Mouse (Mus musculus): ENCODE measurements around the gene Ubtd2.

The Ubtd2 gene

DNA sequence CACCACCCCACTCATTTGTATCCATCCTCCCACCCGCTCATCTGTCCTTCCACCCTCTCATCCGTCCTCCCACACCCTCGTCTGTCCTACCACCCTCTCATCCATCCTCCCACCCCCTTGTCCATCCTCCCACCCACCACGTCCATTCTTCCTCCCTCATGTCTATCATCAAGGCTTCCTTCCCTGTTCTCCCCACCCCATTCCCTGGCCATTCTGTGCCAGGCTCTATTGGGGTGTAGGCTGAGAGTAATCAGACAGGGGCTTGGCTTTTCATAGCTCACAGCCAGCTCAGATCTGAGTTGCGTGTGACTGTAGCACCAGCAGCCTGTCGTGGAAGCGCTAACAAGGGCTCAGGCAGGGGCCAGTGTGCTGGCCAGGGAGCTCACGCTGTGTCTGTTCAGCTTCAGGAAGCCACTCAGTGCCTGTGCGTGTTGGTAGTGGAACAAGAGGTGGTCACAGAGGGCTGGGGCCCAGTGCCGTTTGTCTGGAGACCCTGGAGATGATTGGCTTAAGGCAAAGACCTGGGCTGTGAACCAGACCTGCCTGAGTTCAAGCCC is 92.3 kb downstream of the Ubtd2 start:
- DNase-seq, result no peak

DNA sequence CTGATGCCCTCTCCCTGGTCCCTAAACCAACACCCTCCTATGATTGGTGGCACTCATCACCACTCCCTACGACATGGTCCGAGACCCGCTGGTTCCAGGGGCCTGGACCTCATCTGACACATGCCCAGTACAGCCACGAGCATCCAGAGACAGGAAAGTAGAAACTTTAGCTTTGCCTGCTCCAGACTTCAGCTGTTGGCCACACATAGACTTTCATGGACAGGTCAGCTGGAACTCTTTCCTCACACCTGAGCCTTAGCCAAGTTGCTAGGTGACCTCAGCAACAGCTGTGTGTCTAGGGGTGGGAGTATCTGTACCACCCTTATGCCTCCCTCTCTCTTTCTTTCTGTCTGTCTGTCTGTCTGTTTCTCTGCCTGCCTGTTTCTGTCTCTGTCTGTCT is 93.1 kb downstream of the Ubtd2 start:
- DNase-seq, result peak in 1 of 2 experiments; percentile 61

DNA sequence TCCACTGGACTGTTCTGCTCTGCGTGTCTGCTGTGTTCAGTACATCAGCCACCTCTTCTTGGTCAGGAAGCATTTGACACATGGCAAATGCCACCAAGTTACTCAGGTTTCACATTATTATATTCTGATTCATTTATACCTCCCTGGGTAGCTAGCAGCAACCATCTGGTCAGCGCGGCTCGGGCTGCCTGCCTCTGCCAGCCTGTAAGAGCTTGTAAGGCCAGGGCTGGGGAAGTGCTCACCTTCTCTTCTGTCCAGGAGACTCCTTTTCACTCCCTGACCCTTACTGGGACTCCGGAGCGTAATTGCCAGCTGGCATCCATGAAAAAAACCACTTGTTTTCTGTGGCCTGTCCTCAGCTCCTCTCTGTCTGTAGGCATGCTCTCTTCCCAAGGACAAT is 94.1 kb downstream of the Ubtd2 start:
- DNase-seq, result no peak

DNA sequence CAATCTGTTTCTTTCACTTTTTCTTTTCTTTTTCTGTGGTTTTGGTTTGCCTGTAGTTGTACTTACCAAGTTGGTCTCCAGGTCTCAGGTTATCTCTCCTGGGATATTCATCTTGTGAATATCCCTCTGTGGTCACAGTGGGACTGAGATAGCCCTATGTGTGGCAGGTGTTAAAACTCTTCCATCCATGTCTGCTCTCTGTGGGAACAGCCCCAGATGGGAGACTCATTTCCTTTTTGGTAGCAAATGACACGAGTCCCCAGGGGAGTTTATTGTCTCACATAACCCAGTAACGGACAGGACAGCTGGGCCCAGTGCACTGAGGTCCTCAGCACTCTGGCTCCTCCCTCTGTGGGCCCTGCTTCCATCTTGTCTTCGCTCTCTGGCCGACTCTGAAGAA is 94.9 kb downstream of the Ubtd2 start:
- DNase-seq, result no peak

DNA sequence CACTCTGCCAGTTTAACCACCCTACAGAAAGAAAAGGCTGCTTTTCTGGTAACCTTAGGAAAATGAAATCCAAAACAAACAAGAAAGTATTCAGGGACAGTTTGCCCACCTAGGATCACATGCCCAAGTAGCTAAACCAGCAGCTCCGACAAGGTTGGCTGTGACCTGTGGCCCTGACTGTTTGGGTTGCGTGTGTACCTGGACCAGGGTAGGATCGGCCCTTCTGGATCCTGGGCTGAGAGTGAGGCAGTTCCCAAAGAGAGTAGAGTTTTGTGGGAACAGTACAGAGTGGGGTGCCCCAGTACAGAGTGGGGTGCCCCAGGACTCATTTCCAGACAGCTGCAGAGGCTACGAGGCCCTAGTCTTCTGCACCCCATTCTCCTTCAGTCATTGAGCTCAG is 95.9 kb downstream of the Ubtd2 start:
- DNase-seq, result no peak

DNA sequence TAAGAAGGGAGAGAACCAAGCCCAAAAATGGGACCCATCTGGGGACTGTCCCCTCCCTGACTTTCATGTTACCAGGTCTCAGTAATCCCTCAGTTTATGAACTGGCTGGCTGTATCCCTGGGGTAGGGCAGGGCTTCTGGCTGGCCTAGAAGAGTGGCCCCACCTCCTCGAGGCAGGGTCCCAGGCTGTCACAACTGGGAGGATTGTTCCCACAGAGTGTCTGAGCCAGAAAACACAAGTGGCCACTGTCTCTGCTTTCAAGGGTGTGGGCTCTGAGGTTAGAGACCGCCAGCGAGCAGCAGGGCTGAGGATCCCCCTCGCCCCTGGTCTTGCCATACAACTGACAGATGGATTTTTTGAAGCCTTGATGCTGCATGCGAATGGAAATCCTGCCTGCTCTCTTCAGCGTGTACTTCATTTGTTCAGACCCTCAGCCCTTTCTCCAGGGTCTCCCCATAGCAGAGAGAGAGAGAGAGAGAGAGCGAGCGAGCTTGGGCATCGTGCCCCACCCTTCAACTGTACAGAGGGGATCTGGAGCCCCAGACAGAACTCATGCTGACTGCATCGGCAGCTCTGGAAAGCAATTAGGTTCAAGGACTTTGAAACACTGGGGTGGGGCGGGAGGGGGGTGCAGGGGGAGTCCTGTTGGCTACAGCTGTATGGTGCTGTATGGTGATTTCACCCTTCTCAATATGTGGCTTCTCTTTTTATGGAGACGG is 96.6 kb downstream of the Ubtd2 start:
- no peak for DNase-seq

DNA sequence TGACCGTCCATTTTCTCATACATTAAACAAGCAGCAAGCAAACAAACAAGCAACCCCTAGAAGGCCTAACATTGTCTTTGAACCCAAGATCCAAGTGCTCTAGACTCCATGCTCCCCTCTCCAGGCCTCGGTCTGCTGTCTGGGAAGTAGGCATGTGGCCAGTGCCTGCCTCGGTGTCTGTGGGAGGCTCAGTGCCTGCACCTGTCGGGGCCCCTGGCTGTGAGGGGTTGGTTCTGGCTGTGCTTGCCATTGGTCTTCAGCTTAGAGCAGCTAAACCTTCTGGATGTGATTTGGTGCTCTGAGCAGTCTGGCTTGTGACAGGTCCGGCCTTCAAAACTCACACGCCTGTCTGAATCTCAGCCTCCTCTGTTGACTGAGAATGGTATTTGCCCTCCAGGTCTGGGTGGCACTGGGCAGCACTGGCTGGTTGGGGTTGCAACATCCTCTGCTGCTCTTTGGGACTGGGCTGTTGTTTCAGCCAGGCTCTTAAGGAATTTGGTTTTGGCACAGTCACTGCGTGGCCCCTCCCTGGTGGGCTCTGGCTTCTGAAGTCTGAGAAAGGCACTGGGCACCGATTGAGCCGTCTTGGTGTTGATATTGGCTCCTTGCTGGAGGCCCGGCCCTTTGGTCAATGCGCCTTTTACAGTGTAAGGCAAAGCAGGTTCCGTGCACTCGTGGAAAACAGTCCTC is 97.4 kb downstream of the Ubtd2 start:
- DNase-seq, result peak; percentile 80 to 84

DNA sequence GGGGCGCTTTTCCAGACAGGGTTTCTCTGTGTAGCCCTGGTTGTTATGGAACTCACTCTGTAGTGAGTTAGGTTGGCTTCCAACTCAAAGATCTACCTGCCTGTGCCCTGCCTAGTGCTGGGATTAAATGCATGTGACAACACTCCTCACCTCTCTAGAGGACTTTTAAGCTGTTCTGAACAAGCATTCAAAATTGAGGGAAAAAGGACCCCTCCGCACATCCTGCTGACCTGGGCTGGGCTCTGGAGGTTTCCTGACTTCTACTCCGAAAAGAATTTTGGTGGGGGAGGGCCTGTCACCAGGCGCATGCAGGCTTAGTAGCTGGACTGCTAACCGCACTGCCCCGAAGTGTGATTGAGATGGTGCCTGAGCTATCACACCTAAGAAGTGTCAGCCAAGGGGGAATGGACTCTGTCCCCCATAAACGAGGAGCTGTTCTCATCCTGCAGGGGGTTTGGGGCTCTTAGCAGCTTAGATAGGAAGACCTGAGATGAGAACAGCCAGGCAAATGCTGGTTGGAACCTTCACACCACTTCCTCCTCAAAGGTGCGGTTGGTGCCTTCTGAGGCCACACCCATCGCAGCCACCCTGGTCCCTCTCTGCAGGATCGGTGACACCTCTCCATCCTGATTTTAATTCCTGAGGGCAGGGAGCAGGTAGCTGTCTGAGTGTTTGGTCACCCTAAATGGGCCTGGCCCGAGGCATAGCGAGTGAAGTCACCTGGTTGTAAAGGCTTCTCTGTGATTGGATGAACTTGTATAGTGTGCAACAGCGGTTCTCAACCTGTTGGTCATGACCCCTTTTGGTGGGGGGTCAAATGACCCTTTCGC is 98.4 kb downstream of the Ubtd2 start:
- DNase-seq, result no peak

DNA sequence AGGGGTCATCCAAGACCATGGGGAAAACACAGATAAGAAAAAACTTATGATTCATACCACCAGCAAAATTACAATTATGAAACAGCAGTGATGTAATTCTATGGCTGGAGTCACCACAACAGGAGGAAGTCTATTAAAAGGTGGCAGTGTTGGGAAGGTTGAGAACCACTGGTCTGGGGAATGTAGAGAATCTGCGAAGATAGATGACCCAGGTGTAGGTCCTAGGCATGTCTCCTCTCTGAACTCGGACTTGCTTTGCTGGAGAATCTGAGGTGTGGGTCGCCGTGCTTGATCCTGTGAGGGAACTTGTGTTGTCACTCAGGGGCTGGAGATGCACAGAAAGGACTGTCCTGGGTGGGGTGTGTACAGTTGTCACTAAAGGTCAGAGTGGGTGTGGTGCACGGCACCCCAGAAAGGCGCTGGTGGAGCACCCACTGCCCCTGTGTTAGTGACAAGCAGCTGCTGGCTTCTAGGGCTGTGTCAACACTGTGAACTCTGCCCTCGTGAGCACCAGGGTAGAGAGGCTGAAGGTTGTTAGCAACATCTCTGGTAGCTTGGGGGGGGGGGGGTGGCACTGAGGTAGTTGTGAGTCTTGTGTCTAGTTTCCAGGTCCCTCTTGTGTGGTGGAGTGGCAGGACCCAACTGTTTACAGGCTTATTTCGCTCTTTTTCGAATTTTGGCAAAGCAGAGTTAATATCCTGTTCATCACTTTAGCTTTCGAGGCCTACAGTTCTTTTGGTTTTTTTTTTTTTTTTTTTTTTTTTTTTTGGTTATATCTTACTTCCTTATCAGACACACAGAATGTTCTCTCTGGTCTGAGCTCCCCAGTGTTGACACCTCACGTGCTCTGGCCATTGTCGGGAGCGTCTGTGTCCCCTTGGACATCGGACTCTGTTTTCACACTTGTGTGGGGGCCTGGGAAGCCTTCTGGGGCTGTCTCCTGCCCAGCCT is 99.2 kb downstream of the Ubtd2 start:
- DNase-seq, result no peak

DNA sequence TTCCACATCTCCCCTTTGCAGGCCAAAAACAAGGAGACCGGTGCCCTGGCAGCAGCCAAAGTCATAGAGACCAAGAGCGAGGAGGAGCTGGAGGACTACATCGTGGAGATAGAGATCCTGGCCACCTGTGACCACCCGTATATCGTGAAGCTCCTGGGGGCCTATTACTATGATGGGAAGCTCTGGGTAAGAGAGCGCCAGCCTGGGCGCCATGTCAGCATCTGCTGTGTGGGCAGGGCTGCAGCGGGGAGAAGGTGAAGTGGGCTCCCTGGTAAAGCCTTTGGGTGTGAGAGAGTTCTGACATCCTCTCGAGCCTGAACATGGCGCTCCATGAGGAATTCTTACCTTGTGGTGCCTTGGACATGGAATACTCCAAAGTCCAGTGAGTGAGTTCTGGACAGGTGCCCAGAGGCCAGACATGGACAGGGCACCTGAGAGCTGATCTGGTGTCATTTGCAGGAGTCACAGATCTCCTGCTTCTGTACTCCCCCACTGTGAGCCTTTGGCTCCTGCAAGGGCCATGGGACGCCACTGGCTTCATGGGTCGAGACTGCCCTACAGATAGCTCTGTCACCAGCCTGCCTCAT is 100.0 kb downstream of the Ubtd2 start:
- DNase-seq, result no peak

DNA sequence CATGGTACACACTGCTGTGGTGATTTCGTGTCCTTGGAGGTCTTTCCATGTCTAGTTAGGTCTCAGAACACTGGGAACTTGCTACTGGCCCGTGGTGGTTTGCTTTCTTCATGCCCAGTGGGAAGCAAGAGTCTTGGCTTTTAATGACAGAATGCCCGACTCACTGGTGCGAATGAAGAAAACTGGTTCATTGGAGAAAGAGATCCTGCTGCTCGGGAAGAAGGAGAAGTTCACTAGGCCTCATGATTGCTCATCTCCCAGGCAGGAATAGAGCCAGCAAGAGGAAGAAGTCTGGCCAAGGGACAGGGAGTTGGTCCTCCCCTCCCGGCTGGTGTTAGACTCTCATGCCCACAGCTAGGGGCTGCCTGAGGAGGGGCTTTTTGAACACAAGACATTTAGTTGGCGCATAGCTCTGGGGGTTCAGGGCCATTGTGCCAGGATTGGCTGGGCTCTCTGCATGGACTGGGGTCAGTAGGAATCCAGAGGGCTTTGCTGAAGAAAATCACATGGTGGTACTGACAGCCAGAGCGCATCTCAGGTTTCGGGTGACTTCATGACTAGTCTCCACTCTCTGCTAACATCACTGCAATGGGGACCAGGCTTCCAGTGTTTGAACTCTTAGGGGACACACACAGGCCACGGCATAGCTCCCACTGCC is 101.3 kb downstream of the Ubtd2 start:
- DNase-seq, result no peak

DNA sequence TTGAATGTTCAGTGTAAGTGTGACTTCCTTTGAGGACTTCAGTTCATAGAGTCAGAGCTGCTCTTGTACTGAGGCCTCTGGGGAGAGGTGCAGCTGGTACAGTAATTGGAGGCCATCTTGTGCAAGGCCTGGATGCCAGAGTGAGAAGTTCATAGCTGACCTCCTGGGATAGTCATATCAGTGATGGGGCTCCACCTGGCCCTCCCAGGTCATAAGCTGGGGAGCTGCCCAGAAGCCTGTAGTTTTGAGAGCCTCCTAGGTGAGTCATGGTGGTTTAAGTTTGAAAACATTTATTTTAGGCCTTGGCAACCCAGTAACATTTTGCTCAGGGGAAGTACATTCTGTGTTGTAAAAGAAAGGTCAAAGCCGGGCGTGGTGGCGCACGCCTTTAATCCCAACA is 102.9 kb downstream of the Ubtd2 start:
- no peak for DNase-seq

DNA sequence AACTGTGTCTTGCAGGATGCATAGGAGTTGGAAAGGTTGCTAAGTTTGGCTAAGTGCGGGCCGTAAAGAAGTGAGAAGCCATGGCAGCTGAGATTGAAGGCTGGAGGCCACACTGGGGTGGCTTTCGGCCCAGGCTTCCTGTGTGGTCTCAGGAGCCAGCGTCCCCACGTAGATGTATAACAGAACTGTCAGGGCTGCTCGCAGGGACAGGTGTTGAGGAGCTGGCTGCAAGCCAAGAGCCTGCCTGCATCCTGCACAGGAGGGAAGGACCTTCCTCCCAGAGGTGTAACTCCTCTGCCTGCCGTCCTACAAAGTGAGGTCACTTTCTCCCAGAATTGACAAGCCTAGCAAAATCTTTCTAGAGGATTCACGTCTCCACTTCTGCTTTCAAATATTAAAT is 103.5 kb downstream of the Ubtd2 start:
- DNase-seq, result no peak

DNA sequence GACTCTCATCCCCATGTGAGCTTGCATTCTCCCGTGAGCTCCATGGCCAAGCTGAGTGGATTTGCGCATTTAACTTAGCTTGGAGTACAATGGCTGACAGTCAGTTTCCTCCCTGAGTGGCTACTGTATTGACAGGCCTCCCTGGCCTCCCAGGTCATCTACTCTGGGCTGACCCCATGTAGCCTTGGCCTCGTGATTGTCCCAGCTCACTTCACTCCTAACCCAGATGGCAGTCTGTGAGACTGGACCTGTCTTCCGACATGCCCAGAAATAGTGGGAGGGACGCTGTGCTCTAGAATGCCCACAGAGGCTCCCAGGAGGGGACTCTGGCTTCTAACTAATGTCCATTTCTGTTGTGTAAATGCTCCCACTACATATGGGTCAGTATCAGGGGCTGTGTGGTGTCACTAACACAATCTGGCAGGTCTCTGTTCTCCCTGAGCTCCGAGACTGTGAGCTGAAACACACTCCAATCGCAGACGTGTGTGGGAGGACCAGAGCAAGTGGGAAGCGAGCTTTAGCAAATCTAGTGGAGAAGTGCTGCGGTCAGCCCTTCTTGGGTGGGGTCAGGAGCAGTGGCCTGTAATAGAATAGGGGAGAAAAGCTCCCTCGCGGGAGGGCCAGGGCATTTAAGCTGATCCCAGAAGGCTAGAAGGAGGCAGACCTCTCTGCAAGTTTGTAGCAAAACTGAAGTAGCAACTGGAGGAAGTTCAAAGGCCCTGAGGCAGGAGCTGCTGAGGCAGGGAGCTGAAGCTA is 105.0 kb downstream of the Ubtd2 start:
- DNase-seq, result peak in 1 of 2 experiments; percentile 52

DNA sequence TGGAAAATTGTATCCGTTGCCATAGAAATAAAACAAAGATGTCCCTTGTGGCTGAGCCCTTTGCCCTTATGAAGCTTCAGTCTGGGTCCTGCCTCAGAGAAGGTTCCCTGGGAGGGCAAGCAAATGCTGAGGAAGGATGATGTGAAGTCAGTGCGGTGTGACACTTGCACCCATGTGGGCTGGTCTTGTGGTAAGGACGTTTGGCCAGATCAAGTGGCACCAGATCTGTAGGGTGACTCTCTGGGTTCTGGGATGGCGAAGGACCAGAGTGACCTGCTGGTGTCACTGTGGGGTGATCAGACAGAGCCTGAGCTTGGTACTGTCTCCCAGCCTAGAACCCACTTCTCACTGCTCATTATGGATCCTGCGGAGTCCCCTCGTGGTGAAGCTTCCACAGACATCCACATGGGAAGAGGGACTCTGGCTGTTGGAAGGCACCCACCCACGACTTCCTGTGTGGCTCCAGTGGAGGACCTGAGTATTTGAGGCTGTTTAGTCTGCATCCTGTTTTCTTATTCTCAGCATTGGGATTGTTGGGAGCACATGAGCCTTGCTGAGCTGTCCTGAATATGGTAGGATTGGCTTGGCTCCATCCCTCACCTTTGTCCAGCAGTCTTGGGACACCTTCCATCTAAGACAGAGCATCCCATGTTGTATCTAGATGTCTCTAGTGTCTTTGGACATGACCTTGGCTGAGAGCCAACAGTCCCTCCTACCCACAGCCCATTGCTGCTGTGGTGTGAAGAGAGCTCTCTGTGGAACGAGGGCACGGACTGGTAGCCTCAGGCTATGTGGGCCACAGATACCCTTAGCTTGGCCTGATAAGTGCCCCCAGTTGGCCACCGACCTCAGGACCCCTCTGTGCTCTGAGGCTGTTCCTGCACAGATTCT is 106.5 kb downstream of the Ubtd2 start:
- peak in 1 of 2 experiments; percentile 53 for DNase-seq

DNA sequence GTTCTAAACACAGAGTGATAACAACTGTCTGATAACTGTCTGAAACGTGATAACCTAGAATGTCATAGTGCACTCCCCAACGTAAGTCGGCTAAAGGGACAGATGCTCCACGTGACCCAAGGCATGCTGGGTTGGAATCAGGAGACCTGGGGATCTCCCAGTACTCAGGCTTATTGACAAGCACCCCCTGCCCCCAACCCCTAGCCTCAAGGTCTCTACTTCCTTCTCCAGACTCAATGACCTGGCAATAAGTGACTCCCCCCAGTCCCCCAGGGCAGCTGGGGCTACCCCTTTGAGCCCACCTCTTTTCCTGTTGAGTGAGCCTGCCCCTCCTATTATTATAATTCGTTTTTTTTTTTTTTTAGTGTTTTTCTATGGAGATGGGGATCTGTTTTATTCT is 107.5 kb downstream of the Ubtd2 start:
- no peak for DNase-seq

DNA sequence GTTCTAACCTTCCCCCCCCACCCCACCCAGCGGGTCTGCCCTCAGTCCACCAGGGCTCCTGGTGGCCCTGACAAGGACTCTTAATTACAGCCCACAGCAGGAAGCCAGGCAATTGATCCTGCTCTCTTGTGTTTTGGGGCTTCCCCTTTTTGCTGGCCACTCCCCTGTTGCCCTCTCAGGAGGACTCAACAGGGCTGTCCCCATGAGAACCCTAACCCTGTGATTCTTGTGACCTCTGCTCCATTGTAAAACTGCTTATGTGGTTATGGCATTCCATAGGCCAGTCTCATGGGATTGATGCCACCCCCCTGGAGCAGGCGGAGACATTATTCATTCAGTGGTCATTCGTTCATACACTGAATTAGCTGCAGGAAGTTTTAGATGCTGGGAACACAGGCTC is 108.5 kb downstream of the Ubtd2 start:
- no peak for DNase-seq

DNA sequence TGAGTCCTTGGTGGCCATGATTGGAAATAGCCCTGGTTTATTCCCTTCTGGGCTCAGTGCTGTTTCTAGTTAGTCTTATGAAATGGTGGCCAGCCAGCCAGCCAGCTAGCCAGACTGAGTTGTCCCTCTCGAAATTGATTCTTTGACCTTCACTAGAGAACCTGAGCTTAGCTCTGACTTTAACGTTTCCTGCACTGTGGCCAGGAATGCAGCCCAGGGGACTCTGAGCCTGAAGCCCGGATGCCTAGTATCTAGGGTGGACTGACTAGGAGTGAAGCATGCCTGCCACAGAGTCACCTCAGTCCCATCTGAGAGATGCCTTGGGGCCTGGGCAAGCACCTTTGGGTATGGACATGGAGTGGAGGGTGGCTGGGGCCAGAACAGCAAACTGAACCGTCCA is 109.5 kb downstream of the Ubtd2 start:
- no peak for DNase-seq

DNA sequence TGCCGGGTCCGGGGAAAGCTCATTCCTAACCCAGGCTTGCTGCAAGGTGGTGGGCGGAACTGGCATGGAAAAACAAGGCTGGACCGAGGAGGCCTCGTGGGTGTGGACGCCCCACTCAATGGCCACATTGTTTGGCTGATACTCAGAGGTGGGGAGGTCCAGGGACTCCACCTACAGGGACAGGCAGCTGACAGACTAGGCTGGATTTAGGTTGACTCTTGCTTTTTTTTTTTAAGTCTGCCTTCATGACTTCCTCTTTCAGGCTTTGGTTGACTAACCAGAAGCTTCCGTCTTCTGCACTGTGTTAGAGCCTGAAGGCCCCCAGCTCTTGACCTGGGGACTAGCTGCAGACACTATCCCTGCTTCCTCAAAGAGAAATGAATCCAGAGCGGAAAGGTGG is 109.9 kb downstream of the Ubtd2 start:
- peak; percentile 73 to 76 for DNase-seq
